Mouse (Mus musculus) megakaryocyte, embryonic 14.5 days (primary cell): Measurements from ENCODE around the gene Tcf7l2. TPM values are rescaled to one million over a fixed set of nuclear protein-coding genes. Genes with fewer than 3 reads are reported as not detected.

Source experiments
- H3K27me3 ChIP-seq: replicated peaks from 2 replicates; pipeline ENCODE3; 2012; ENCODE audit warnings: inconsistent platforms
- H3K36me3 ChIP-seq: replicated peaks from 2 replicates; pipeline ENCODE3; 2012; ENCODE audit warnings: low read length, inconsistent platforms, mixed read lengths
- H3K4me1 ChIP-seq: 2 replicates; pipeline ENCODE4 v1.6.1; 2012; ENCODE audit warnings: inconsistent platforms
- H3K4me3 ChIP-seq: replicated peaks from 2 replicates; pipeline ENCODE3; 2012; ENCODE audit warnings: moderate library complexity, mild to moderate bottlenecking, inconsistent platforms
- H3K9me3 ChIP-seq: 2 replicates; pipeline ENCODE4 v1.6.1; 2012; ENCODE audit warnings: inconsistent platforms
- FLI1 ChIP-seq: IDR thresholded peaks from 2 replicates; pipeline ENCODE4 v1.6.1; 2012; ENCODE audit warnings: low read length, inconsistent platforms, mixed read lengths
- GATA1 ChIP-seq: IDR thresholded peaks from 3 replicates; pipeline ENCODE4 v1.6.1; 2012; ENCODE audit warnings: mixed read lengths, low read length, inconsistent platforms, borderline replicate concordance
- polyA plus RNA-seq: library from polyadenylated mRNA; stranded (reverse); fragments of >175 nt; gene quantifications from 2 replicates; pipeline ENCODE4 v1.2.3, GENCODE M21; 2012; ENCODE audit warnings: low replicate concordance; ENCODE audit not compliant: insufficient read depth

Gene Tcf7l2
- polyA plus RNA-seq, 1 experiment, result 2.4 TPM

GRCm38 (mm10) chr19:55722376-55722775, 19.2 kb upstream of the Tcf7l2 start:
- Histone ChIP-seq H3K9me3 (peaks cover 6% of the 10 kb centered on the region), H3K27me3 (peaks cover 29% of the 10 kb centered on the region), H3K36me3 (no peaks in the 10 kb centered on the region), H3K4me3 (no peak overlapping the region), H3K4me1 (no peaks in the 10 kb centered on the region)
- no peak for TF ChIP-seq FLI1
- TF ChIP-seq GATA1, result no peak

- no peaks in the 10 kb centered on the region for H3K36me3 ChIP-seq
- H3K9me3 ChIP-seq, result peaks cover 6% of the 10 kb centered on the region
- peaks cover 23% of the 10 kb centered on the region for H3K27me3 ChIP-seq
- H3K4me3 ChIP-seq, result no peak overlapping the region
- H3K4me1 ChIP-seq, result no peaks in the 10 kb centered on the region
- TF ChIP-seq GATA1, result no peak
- no peak for TF ChIP-seq FLI1
Observed at GRCm38 (mm10) chr19:55729376-55729775, 12.2 kb upstream of the Tcf7l2 start.

- H3K36me3 ChIP-seq, result no peaks in the 10 kb centered on the region
- H3K4me3 ChIP-seq, result no peak overlapping the region
- no peak for TF ChIP-seq GATA1
- H3K27me3 ChIP-seq, result peaks cover 36% of the 10 kb centered on the region
- H3K4me1 ChIP-seq, result no peaks in the 10 kb centered on the region
- H3K9me3 ChIP-seq, result no peaks in the 10 kb centered on the region
Observed at GRCm38 (mm10) chr19:55732499-55732898, 9.1 kb upstream of the Tcf7l2 start.

GRCm38 (mm10) chr19:55732994-55733393, 8.6 kb upstream of the Tcf7l2 start:
- H3K27me3 ChIP-seq, result peaks cover 39% of the 10 kb centered on the region
- no peaks in the 10 kb centered on the region for H3K4me1 ChIP-seq

GRCm38 (mm10) chr19:55736016-55736415, 5.6 kb upstream of the Tcf7l2 start:
- Histone ChIP-seq H3K9me3 (no peaks in the 10 kb centered on the region), H3K27me3 (peaks cover 48% of the 10 kb centered on the region), H3K36me3 (no peaks in the 10 kb centered on the region), H3K4me3 (no peak overlapping the region), H3K4me1 (peaks cover 1% of the 10 kb centered on the region)
- TF ChIP-seq GATA1, result no peak
- TF ChIP-seq FLI1, result no peak

More at GRCm38 (mm10) chr19:55732994-55733393, 8.6 kb upstream of the Tcf7l2 start:
- H3K9me3 ChIP-seq, result no peaks in the 10 kb centered on the region
- no peak overlapping the region for H3K4me3 ChIP-seq
- no peak for TF ChIP-seq GATA1
- no peak for TF ChIP-seq FLI1
- H3K36me3 ChIP-seq, result no peaks in the 10 kb centered on the region

GRCm38 (mm10) chr19:55739713-55740112, 1.9 kb upstream of the Tcf7l2 start:
- no peaks in the 10 kb centered on the region for H3K9me3 ChIP-seq
- H3K27me3 ChIP-seq, result peaks cover 59% of the 10 kb centered on the region
- H3K4me3 ChIP-seq, result no peak overlapping the region
- no peaks in the 10 kb centered on the region for H3K36me3 ChIP-seq
- TF ChIP-seq FLI1 (no peak), GATA1 (no peak)
- peaks cover 21% of the 10 kb centered on the region for H3K4me1 ChIP-seq

- Histone ChIP-seq H3K36me3 (no peaks in the 10 kb centered on the region), H3K4me3 (peak overlapping the region; percentile 93), H3K27me3 (peaks cover 66% of the 10 kb centered on the region), H3K9me3 (no peaks in the 10 kb centered on the region), H3K4me1 (peaks cover 21% of the 10 kb centered on the region)
- TF ChIP-seq GATA1 (no peak), FLI1 (no peak)
Observed at GRCm38 (mm10) chr19:55740753-55741438, 724 bp upstream of the Tcf7l2 start.

- Histone ChIP-seq H3K4me1 (peaks cover 21% of the 10 kb centered on the region), H3K4me3 (peak overlapping the region; percentile 93), H3K9me3 (no peaks in the 10 kb centered on the region), H3K36me3 (no peaks in the 10 kb centered on the region), H3K27me3 (peaks cover 74% of the 10 kb centered on the region)
- TF ChIP-seq FLI1 (no peak), GATA1 (no peak)
Observed at GRCm38 (mm10) chr19:55742386-55743000, 873 bp downstream of the Tcf7l2 start.

- no peak for TF ChIP-seq FLI1
- no peak for TF ChIP-seq GATA1
- H3K9me3 ChIP-seq, result no peaks in the 10 kb centered on the region
- no peaks in the 10 kb centered on the region for H3K36me3 ChIP-seq
- peak overlapping the region; percentile 93 for H3K4me3 ChIP-seq
- H3K27me3 ChIP-seq, result peaks cover 77% of the 10 kb centered on the region
- H3K4me1 ChIP-seq, result peaks cover 21% of the 10 kb centered on the region
Observed at GRCm38 (mm10) chr19:55743001-55743556, 1.5 kb downstream of the Tcf7l2 start.
